Mouse (Mus musculus): ENCODE results near the gene Psma3. TPM values are rescaled to one million over a fixed set of nuclear protein-coding genes. Genes with fewer than 3 reads are reported as not detected.

Gene Psma3
- 402 and 411 TPM in 2 replicates for total RNA-seq (2015)
- total RNA-seq (2017): 408 and 433 TPM in 2 replicates

DNA sequence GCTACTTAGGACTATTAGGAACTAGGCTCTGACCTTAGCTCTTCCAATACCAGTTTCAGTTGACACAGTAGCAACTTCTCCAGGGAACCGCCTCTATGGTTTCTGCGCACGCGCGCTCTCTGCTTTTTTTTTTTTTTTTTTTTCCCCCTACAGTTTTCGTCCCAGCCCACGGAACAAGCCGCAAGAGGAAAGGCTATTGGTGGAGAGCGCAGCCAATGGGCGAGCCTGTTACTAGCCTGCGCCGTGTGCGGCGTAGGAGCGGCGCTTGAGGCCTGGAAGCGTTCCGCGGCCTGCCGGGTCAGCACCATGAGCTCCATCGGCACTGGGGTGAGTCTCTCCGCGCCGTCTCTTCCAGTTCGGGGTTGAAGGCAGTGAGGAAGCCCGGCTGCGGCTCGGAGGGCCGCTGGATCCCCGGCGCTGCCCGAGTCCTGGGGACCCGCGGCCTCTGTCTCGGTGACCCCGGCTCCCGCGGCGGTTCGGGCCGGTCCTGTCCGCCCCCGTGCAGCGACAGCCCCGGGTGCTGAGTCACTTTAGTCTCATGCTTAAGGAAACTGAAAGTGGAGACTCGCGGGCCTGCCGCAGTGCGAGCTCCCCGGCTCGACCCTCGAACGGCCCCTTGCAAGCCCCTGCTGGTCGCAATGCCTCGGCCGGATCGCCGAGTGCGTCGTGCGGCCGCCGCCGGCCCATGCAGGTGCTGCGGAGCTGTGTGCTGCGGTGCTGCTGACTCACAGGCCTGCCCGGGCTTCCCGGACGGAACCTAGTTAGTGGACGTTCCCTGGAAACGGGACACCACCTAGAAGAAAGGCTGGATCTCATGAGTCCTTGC is at the start of gene Psma3:
Gene Psma3 (plus strand): TSS at position 181 of the 826 bp plus-strand sequence.
- peak; percentile 89 for ATAC-seq (replicated peaks; ENCODE audit: poor library complexity)

DNA sequence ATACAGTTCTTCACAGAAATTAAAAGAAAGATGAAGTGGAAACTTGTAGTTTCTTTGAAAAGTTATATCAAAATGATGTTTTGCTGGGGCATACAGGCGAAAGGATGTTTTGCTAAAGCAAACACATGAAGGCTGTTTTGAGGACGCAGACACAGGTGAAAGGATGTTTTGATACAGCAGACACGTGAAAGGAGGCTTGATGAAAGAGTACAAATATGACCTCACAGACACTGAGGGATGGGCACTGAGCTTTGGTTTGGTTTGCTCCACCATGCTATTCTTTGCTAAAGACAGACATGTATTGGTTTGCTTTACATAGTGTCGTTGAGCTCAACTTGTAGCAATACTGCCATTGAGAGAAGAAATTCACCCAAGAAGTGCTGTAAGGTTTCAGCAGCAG is 44.6 kb upstream of the Psma3 start:
- no peak for ATAC-seq (replicated peaks; ENCODE audit: poor library complexity)

DNA sequence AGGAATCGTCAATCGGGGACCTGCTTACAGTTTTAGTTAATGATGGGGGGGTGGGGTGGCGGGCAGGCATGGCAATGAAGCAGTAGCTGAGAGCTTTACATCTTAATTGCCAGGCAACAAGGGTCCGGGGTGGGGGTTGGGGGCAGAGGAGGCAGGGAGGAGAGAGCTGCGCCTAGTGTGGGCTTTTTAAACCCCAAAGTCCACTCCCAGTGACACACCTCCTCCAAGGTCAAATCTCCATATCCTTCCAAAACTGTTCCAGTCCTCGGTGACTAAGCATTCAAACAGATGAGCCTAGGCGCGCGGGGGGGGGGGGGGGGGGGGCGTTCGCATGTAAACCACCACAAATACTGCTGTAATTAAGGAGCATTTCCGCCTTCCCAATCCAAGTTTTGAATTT is 37.3 kb upstream of the Psma3 start:
- peak; percentile 45 for ATAC-seq (replicated peaks; ENCODE audit: poor library complexity)

DNA sequence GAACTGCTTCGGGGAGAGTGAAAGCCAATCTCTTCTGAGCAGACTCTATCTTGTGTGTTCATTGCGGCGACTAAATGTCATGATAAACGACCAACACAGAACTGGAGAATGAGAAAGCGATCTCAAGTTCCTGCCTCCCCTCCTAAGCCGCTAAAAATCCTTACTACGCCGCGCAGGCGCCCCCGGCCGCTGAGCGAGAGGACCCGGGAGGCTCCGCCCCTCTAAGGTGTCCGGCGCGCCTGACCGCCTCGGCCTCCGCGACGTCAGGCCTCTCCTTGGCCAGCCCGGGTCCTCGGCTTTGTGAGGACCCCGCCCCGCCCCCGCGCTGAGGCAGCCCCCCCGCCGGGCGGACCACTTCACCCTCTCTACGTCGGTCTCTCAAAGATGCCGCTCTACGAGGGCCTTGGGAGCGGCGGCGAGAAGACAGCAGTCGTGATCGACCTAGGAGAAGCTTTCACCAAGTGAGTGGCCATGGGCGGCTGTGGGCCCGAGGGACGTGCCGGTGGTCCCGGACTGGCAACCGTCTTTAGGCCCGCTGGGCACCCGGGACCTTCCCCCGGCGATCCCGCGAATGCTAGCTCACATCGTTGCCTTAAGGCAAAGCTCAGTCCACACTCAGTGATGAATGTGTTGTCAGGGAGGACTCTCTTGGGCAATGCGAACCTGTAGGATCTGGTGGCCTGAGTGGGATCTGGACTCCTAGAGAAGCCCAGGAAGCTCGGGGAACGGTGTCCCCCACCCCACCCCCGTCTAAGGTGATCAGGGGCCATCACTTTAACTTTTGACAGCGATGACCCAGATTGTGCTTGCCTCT is 36.6 kb upstream of the Psma3 start, which contains the start of gene Actr10:
Gene Actr10 (plus strand): TSS at position 287 of the 814 bp plus-strand sequence.
- ATAC-seq (replicated peaks; ENCODE audit: poor library complexity): peak; percentile 99

DNA sequence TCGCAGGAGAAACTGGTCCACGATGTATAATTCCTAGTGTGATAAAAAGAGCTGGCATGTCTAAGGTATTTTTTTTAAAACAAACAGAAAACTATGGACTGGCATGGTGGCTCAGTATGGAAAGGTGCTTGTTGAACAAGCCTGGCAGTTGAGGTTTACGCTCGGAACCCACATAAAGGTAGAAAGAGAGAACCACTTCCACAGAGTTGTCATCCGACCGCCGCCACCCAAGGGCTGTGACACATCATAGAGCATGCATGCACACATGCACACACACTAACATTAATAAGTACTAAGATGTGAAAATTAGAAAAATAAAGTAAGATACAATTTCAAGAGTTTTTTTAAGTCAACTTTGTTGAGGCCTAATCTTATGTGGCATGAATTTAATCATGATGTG is 33.6 kb upstream of the Psma3 start:
- ATAC-seq (replicated peaks; ENCODE audit: poor library complexity): no peak

DNA sequence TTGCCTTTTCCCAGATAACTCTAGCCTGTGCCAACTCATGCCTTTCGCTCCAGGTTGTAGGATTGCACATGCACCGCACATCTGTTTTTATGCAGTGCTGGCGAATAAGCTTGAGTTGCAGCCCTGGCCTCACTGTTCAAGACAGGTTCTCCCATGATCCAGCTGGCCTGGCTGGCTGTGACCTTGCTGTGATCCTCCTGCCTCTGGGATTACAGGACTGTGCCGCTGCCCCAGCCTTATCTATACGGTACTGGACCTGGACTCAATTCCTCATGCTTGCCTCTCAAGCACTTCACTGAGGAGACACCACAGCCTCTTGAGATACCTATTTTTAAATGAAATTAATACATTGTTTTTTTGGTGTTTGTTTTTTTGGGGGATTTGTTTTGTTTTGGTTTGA is 30.2 kb upstream of the Psma3 start:
- ATAC-seq (replicated peaks; ENCODE audit: poor library complexity): no peak

DNA sequence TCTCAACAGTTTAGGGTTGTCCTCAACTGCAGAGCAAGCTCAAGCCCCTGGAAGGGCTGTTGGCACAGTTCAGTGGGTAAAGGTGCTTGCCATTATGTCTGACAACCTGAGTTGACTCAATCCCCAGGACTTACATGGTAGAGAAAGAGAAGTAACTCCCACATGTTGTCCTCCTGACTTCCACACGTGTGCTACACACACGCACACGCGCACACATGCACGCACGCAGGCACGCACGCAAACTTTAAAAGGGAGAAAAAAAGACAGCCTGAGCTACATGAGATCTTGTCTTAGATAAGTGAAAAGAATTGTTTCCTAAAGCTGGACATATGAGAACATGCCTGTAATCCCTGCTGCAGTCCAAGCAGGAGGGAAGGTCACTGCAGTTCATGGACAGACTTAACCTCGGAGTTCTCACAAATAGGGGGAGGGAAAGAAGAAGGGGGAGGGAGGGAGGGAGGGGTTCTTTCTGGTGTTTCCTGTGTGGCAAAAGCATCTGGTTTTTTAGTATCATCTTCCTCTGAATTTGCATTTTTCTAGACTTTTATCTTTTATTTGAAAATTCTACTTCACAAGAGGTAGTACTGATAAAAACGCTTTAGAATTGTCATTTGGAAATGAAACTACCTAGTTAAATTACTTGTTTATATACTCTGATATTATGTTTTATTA is 27.7 kb upstream of the Psma3 start:
- no peak for ATAC-seq (replicated peaks; ENCODE audit: poor library complexity)

DNA sequence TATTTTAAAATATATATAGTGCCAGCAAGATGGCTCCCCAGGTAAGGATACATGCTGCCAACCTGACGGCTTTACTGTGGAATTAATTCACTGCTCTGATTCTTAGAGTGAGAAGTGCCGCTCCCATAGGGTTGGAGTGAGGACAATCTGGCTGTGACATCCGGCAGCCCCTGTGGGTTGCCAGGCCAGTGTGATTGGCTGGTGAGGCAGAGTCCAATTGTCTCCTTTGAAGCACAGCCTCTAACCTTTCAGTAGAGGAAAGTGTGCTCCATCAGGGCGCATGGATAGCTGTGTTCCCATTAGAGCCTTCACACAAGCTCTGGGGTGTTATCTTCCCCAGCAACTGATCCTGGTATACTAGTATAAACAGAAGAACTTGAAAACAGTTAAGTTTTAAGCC is 15.8 kb upstream of the Psma3 start:
- ATAC-seq (replicated peaks; ENCODE audit: poor library complexity): no peak

DNA sequence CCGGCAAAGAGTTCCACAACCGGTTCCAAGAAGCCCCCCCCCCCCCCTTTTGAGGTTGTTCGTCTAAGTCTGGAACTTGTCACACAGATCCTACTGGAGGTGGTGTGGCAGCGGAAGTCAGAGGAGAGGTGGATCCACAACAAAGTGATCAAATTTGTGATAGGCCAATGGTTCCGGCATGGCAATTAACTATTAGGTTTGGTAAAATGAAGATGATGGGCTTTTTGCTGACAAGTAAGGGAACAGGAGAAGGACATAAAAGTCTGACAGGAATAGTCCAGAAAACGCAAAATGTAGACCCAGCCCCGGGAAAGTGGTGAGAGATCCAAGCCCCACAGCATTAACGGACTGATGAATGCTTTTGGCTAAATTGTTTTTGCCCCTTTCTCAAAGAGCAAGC is 6.8 kb upstream of the Psma3 start:
- no peak for ATAC-seq (replicated peaks; ENCODE audit: poor library complexity)

DNA sequence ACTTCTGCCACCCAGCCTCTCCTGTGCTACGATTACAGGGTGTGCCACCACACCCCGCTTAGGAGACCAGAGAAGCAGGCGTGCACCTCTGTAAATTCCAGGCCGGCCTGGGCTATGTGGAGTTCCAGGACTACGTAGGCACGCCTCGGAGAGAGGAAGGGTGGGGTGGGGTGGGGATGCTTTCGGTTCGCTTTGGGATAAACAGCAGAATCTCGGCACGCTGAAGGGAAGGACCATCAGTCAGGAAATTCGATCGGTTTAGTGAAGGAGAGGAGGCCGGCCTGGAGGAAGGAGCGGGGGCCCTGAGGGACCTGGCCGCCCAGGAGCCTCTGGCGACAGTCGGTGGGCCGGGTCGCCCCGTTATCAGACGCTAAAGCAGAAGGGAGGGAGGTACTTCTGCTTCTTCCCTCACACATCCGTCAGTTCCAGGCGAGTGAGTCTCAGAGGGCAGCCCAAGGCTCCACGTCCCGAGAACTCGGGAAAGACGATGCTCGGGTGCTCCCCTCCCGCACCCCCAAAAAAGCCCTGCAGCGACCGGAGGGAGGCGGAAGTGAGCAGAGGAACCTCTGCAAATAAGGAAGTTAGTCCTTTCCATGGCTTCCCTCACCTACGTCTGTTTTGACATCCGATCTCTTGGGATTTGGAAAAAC is 6.2 kb upstream of the Psma3 start:
- ATAC-seq (replicated peaks; ENCODE audit: poor library complexity): peak; percentile 82

DNA sequence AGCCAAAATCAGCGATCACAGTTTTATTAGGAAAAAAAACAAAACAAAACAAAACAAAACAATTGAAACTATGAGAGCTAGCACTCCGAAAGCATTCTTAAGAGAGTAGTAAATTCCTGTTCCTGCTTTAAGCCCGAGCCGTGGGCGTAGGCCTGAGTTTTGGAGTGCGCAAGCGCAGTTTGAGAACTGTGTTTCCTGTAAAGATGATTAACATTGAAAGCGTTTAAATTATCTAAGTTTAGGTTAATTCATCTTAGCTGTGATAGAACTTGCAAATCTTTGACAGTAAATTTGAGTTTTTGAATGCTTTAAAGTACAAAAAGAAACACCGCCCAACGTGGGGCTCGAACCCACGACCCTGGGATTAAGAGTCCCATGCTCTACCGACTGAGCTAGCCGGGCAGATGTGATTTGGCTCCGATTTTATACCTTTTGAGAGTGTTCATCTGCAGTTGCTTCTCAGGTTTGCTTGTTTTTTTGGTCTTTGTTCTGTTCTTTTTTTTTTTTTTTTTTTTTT is 5.6 kb upstream of the Psma3 start:
- ATAC-seq (replicated peaks; ENCODE audit: poor library complexity): peak; percentile 47

DNA sequence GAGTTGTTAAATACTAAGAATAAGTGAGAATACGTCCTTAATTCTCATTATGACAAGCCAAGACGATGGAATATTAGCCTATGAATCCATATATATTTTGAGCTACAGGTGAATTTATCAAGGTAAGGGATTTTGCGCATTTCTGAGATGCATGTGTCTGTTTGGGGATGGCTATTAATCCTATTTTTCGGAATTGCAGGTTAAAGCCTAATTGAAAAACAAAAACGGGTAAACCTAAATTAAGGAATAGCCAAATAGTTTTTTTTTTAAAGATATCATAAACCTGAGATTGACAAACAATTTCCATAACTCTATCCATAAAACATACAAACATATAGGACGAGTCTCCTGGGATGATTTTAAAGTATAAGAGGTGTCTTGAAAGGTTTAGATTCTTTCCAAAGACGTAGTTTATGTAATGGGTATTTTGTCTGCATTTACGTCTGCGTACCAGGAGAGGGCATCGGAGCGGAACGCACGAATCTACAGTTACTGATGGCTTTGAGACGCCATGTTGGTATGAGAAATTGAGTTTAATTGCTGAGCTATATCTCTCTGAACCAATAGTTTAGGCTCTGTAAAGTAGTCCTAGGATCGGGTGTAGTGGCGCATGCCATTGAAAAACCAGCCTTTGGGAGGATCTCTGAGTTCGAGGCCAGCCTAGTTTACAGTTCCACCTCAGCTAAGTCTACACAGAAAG is 4.8 kb upstream of the Psma3 start:
- peak; percentile 60 for ATAC-seq (replicated peaks; ENCODE audit: poor library complexity)

DNA sequence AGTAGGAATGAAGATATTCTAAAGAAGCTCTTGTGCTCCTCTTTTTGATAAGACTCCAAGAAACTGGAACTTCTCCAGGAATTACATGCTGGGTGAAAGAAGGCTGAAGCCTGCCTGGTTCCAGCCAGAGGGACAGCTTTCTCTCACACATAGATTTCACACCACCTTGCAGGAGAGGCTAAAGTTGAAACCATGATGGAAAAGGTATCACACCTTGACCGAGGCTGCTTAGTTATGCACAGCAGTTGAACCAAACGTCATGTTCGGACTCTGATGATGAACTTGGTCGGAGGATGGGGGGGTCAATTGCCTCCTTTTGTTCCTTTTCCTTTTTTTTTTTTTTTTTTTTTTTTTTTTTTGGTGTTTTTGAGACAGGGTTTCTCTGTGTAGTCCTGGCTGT is 590 bp upstream of the Psma3 start:
- no peak for ATAC-seq (replicated peaks; ENCODE audit: poor library complexity)

DNA sequence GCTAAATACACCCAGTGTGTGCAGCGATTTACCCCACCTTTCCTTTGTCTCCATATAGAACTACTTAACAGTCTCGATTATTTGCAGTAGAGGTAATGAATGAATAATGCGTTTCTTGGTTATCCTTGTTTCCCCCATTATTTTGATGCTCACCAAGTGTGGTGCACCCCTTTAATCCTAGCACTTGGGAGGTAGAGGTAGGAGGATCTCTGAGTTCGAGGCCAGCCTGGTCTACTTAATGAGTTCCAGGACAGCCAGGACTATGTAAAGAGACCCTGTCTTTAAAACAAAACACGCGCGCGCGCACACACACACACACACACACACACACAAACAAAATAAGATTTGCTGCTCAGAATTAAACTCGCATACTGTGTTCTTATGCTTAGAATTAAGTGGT is 985 bp downstream of the Psma3 start:
- ATAC-seq (replicated peaks; ENCODE audit: poor library complexity): no peak

DNA sequence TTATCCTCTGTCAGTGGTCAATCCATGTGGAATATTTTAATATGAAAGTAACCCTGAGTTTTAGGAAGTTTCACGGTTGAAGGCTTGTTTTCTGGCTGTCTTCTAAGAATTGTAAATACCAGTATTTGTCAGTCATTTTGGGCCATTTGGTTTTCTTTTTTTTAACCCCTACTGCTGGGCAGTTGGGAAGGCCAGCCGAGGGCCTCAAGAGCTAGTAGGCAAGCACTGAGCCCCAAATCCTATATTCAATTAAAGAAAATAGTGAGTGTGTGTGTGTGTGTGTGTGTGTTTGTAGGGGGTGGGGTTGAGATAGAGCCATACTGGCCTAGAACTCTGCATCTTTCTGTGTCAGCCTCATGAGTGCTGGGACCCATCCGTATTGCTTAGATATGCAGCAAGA is 1.5 kb downstream of the Psma3 start:
- ATAC-seq (replicated peaks; ENCODE audit: poor library complexity): no peak

DNA sequence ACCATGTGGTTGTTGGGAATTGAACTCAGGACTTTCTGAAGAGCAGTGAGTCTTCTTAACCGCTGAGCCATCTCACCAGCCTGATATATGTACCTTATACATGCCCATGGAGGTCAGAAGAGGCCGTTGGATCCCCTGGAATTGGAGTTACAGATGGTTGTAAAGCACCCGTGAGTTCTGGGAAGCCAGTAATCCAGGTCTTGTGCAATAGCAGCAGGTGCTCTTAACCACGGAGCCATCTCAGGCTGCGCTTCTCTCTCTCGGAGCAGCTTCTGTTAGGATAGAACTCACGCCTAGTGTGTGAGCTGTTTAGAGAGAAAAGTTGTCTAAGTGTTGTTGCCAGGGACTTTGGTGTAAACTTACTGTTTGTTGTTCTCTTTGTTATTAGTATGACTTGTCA is 3.9 kb downstream of the Psma3 start:
- ATAC-seq (replicated peaks; ENCODE audit: poor library complexity): no peak

DNA sequence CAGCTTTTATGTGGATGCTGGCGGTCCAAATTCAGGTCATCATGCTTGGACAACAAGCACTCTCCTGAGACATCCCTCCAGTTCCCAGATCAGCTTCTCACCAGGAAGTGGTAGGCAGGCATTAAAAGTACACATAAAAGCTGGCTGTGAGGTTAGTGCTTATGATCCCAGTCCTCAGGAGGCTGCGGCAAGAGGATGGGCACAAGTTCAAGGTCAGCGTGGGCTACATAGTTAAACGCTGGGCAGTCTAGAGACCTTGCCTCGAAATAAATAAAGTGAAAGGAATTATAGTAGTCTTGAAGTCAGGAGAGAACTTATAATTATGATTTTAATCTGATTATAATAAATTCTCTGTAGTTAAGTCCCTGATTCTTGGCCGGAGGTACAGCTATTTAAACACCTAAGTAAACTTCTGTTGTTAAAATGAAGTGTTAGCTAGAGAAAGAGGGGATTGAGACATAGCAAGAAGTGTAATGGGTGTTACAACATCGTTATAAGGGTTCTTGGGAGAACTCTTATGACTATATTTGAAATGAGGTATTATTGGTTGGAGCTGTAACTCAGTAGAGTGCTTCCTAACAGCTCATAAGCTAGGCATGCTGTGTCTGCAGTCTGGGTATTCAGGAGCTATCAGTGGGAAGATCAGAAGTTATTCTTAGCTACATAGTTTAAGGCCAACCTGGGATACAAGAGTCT is 10.6 kb downstream of the Psma3 start:
- no peak for ATAC-seq (replicated peaks; ENCODE audit: poor library complexity)

DNA sequence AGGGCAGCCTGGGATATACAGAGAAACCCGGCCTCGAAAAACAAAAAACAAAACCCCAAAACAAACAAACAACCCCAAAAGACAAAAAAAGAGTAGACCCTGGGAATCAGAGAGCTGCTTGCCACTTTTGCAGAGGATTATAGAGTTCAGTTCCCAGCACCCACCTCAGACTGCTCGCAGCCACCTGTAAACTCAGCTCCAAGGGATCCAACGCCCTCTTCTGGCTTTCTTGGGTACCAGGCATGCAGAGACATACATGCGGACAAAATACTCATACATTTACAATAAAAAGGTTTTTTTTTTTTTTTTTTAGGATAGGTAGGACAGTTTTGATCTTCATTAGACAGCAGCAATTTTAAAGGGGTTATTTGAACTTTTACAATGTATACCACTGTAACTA is 22.8 kb downstream of the Psma3 start:
- no peak for ATAC-seq (replicated peaks; ENCODE audit: poor library complexity)

DNA sequence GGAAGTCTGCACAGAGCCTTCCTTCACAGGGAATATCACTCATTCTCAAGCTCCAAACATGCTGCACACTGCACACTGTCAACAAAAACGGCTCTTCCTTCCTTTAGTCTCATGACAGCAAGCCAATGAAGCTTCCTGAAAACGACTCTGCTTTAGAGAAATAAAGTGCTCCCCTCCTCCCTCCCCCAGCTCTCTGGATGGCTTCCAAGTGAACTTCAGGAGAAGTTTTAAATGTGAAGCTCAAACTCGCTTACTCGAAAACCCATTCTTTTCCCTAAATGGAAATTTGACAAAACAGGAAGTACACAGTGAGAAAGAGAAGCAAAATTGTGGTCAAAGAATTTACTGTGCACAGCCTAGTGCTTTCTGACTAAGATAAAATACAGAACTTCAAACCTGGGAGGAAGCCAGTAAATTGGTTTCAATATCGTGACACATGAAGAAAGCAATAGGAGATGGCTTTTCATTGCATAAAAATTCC is 25.0 kb downstream of the Psma3 start:
- peak; percentile 79 for ATAC-seq (replicated peaks; ENCODE audit: poor library complexity)

Measured in megakaryocyte progenitor cell, adult 5-6 weeks (primary cell).